Mouse (Mus musculus): ENCODE results near the gene Lpxn. TPM values are rescaled to one million over a fixed set of nuclear protein-coding genes. Genes with fewer than 3 reads are reported as not detected.

Gene Lpxn
- polyA plus RNA-seq, 1 experiment from 2014 or later = 1.1 TPM

DNA sequence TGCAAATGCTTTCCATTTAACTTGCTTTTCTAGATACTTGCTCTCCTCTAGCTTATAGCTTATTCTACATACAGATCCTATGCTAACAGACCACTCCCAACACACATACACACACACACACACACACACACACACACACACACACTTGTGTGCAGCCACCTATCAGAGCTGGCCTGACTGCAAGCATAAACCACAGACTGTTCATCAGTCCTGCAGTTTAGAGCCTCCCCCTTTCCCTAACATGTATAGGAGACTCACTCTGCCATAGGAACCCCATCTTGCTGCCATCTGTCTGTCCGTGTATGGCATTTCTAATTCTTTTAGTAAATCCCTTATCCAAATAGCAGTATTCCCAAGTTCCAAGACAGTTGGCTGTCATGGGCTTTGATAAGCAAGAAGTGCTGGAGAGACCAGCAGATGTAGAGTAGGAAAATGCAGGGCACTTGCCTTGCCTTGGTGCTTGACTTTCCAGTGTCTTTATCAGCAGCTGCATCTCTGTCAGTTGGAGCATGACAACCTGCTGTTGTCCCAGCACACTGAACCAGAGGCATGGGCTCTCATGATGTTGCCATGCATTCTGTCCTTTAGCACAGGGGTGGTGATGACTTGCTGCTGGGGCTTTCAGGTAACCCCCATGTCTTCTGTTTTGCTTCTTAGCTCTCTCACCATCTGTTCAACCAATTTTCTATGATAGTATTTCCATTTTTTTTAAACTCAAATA lies 16.8 kb downstream of the Lpxn start:
- 71% methylated on average over 1 of the region's 1 CpGs for WGBS
- ATAC-seq (ENCODE audit: low FRiP score, low read depth) = no peak
- H3K27me3 ChIP-seq = no peaks in the 10 kb centered on the region
- no peaks in the 10 kb centered on the region for H3K36me3 ChIP-seq
- no peak overlapping the region for H3K4me2 ChIP-seq
- H3K27ac ChIP-seq (replicated peaks) = no peak overlapping the region
- H3K4me3 ChIP-seq = no peak overlapping the region
- no peaks in the 10 kb centered on the region for H3K9me3 ChIP-seq
- no peaks in the 10 kb centered on the region for H3K4me1 ChIP-seq (replicated peaks)
- no peak overlapping the region for H3K9ac ChIP-seq

- no peaks in the 10 kb centered on the region for H3K27me3 ChIP-seq
- H3K36me3 ChIP-seq = no peaks in the 10 kb centered on the region
- no peak overlapping the region for H3K4me3 ChIP-seq
- H3K9ac ChIP-seq = no peak overlapping the region
- 85% methylated on average over 1 of the region's 1 CpGs for WGBS
- ATAC-seq (ENCODE audit: low FRiP score, low read depth) = no peak
- no peaks in the 10 kb centered on the region for H3K4me1 ChIP-seq (replicated peaks)
- no peak overlapping the region for H3K27ac ChIP-seq (replicated peaks)
- no peak overlapping the region for H3K4me2 ChIP-seq
- H3K9me3 ChIP-seq = no peaks in the 10 kb centered on the region
These were observed 17.9 kb downstream of the Lpxn start for GRCm38 (mm10) chr19:12813883-12814282.

DNA sequence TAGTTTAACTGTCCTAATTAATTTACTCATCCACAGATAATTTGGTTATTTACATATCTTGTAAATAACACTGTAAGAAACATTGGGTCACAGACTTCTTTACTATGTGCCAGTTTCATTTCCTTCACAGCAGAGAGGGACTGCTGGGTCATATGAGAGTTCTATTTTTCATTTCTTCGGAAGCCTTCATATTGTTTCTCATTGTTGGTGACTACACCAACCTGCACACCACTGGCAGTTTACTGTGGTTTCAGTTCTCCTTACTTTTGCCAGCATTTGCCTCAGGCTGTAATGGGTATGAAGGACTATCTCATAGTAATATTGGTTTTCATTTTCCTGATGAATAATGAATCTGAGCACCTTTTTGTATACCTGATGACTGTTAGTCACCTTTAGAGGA lies 22.5 kb downstream of the Lpxn start:
- Histone ChIP-seq H3K9ac (no peak overlapping the region), H3K27ac (replicated peaks) (no peak overlapping the region), H3K27me3 (no peaks in the 10 kb centered on the region), H3K4me2 (no peak overlapping the region), H3K36me3 (no peaks in the 10 kb centered on the region), H3K4me3 (no peak overlapping the region), H3K9me3 (no peaks in the 10 kb centered on the region), H3K4me1 (replicated peaks) (no peaks in the 10 kb centered on the region)
- WGBS = 89% methylated on average over 1 of the region's 1 CpGs
- no peak for ATAC-seq (ENCODE audit: low FRiP score, low read depth)

GRCm38 (mm10) chr19:12820383-12820782 lies 24.4 kb downstream of the Lpxn start:
- no peaks in the 10 kb centered on the region for H3K27me3 ChIP-seq
- WGBS = 36% methylated on average over 4 of the region's 4 CpGs
- no peak for ATAC-seq (ENCODE audit: low FRiP score, low read depth)
- H3K4me1 ChIP-seq (replicated peaks) = no peaks in the 10 kb centered on the region
- H3K9ac ChIP-seq = no peak overlapping the region
- H3K27ac ChIP-seq (replicated peaks) = no peak overlapping the region
- no peak overlapping the region for H3K4me2 ChIP-seq
- H3K9me3 ChIP-seq = no peaks in the 10 kb centered on the region
- H3K36me3 ChIP-seq = no peaks in the 10 kb centered on the region
- H3K4me3 ChIP-seq = no peak overlapping the region

- ATAC-seq (ENCODE audit: low FRiP score, low read depth) = no peak
- H3K27ac ChIP-seq (replicated peaks) = no peak overlapping the region
- no peaks in the 10 kb centered on the region for H3K27me3 ChIP-seq
- no peaks in the 10 kb centered on the region for H3K4me1 ChIP-seq (replicated peaks)
- no peaks in the 10 kb centered on the region for H3K36me3 ChIP-seq
- no peak overlapping the region for H3K4me2 ChIP-seq
- no peaks in the 10 kb centered on the region for H3K9me3 ChIP-seq
- no peak overlapping the region for H3K9ac ChIP-seq
- WGBS = 83% methylated on average over 4 of the region's 4 CpGs
- no peak overlapping the region for H3K4me3 ChIP-seq
These were observed 28.6 kb downstream of the Lpxn start for GRCm38 (mm10) chr19:12824549-12824948.

- Histone ChIP-seq H3K27ac (replicated peaks) (no peak overlapping the region), H3K36me3 (no peaks in the 10 kb centered on the region), H3K4me2 (no peak overlapping the region), H3K9me3 (no peaks in the 10 kb centered on the region), H3K4me1 (replicated peaks) (no peaks in the 10 kb centered on the region), H3K4me3 (no peak overlapping the region), H3K9ac (no peak overlapping the region), H3K27me3 (no peaks in the 10 kb centered on the region)
- WGBS = 74% methylated on average over 2 of the region's 2 CpGs
- no peak for ATAC-seq (ENCODE audit: low FRiP score, low read depth)
These were observed 34.9 kb downstream of the Lpxn start for GRCm38 (mm10) chr19:12830823-12831430.

DNA sequence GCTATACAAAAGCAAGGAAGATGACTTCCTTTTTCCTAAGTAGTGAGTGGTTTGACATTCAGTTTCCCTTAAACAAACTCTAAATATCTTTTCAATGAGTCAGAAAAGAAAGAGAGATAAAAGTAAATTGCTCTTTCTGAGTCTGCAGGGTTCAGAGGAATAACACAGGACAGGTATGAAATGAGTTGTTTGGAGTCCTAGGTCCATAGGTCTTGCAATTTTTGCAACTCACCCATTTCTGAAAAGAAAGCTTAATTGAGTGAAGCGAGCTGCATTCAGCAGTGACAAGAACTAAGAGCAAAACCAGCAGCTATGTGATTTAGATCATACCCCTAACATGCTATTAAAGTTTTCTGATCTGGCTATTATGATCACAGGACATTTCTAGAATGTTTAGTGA lies 35.6 kb downstream of the Lpxn start:
- Histone ChIP-seq H3K36me3 (no peaks in the 10 kb centered on the region), H3K9me3 (no peaks in the 10 kb centered on the region), H3K4me1 (replicated peaks) (no peaks in the 10 kb centered on the region), H3K27me3 (no peaks in the 10 kb centered on the region), H3K4me3 (no peak overlapping the region), H3K9ac (no peak overlapping the region), H3K27ac (replicated peaks) (no peak overlapping the region), H3K4me2 (no peak overlapping the region)
- WGBS = 74% methylated on average over 1 of the region's 1 CpGs
- no peak for ATAC-seq (ENCODE audit: low FRiP score, low read depth)

- H3K4me1 ChIP-seq (replicated peaks) = no peaks in the 10 kb centered on the region
- no peak overlapping the region for H3K27ac ChIP-seq (replicated peaks)
- H3K4me3 ChIP-seq = no peak overlapping the region
- H3K4me2 ChIP-seq = no peak overlapping the region
- no peaks in the 10 kb centered on the region for H3K9me3 ChIP-seq
- no peak overlapping the region for H3K9ac ChIP-seq
- no peak for ATAC-seq (ENCODE audit: low FRiP score, low read depth)
- WGBS = 84% methylated on average over 3 of the region's 3 CpGs
- H3K27me3 ChIP-seq = no peaks in the 10 kb centered on the region
- H3K36me3 ChIP-seq = no peaks in the 10 kb centered on the region
These were observed 37.6 kb downstream of the Lpxn start for GRCm38 (mm10) chr19:12833625-12834024.

GRCm38 (mm10) chr19:12838507-12838906 lies 42.5 kb downstream of the Lpxn start:
- no peak for ATAC-seq (ENCODE audit: low FRiP score, low read depth)
- no peaks in the 10 kb centered on the region for H3K36me3 ChIP-seq
- H3K27ac ChIP-seq (replicated peaks) = no peak overlapping the region
- H3K9me3 ChIP-seq = no peaks in the 10 kb centered on the region
- no peaks in the 10 kb centered on the region for H3K4me1 ChIP-seq (replicated peaks)
- H3K4me2 ChIP-seq = no peak overlapping the region
- H3K9ac ChIP-seq = no peak overlapping the region
- no peak overlapping the region for H3K4me3 ChIP-seq
- no peaks in the 10 kb centered on the region for H3K27me3 ChIP-seq
- WGBS = 83% methylated on average over 1 of the region's 1 CpGs

GRCm38 (mm10) chr19:12846382-12846781 lies 50.4 kb downstream of the Lpxn start, which contains the start of gene Gm5244:
Gene Gm5244, plus strand, starts transcription at chr19:12846682.
- Histone ChIP-seq H3K9ac (no peak within 1 kb of the TSS), H3K4me3 (no peak within 1 kb of the TSS), H3K36me3 (no peaks in the 10 kb centered on the region), H3K4me1 (replicated peaks) (no peaks in the 10 kb centered on the region), H3K27ac (replicated peaks) (no peak within 1 kb of the TSS), H3K27me3 (no peaks in the 10 kb centered on the region), H3K9me3 (no peaks in the 10 kb centered on the region), H3K4me2 (no peak within 1 kb of the TSS)
- ATAC-seq (ENCODE audit: low FRiP score, low read depth) = no peak

GRCm38 (mm10) chr19:12856983-12857382 lies 61.0 kb downstream of the Lpxn start, which contains the start of gene Olfr1444:
Gene Olfr1444, plus strand, starts transcription at chr19:12857283.
- Histone ChIP-seq H3K9ac (no peak within 1 kb of the TSS), H3K27me3 (no peaks in the 10 kb centered on the region), H3K36me3 (no peaks in the 10 kb centered on the region), H3K4me1 (replicated peaks) (no peaks in the 10 kb centered on the region), H3K9me3 (no peaks in the 10 kb centered on the region), H3K4me2 (no peak within 1 kb of the TSS), H3K4me3 (no peak within 1 kb of the TSS), H3K27ac (replicated peaks) (no peak within 1 kb of the TSS)
- ATAC-seq (ENCODE audit: low FRiP score, low read depth) = no peak
- 56% methylated on average over 1 of the region's 1 CpGs for WGBS

Data from hindbrain, embryonic 15.5 days (tissue).